Comparison of ENCODE assay signal across 10 mouse cellular contexts in the genomic region with DNA sequence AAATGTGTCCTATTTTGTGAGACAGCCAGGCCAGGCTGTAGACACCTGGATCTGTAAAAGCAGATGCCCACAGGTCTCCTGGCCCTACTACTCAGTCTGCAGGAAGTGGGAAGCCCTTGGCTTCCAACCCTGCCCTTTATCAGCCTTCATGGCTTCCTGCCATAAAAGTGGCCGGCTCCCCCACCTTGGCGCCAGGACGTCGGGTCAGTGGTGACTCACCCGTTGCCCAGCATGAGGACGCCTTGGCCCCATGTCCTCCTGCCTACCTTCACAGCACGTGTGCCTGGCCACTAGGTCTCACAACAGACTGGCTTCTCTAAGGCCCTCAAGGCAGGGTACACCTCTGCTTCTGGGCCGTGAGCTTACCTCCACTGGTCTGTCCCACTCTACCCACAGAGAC. TPM values are rescaled to one million over a fixed set of nuclear protein-coding genes. Genes with fewer than 3 reads are reported as not detected.
DNase-seq lines count a peak whose midpoint lies in the region; ATAC-seq lines count a peak whose summit lies in the region.
"Had no signal": no experiment of that assay in that cellular context is flagged by ENCODE, and none has a peak within 500 bp of the region (broad histone marks: within the 10 kb centered on the region; RNA-seq: fewer than 3 reads in every experiment).

No protein-coding gene starts in this region.

- 0 out of 2 replicates have a peak overlapping the region, but pooled peaks have one; percentile 15 for H3K4me2 ChIP-seq in heart, embryonic 14.5 days (ENCODE audit: low read length)
- no peak overlapping the region for H3K4me2 ChIP-seq in forebrain, embryonic 14.5 days (ENCODE audit: low read length)
- H3K4me2 ChIP-seq: liver, embryonic 13.5 days; stomach, embryonic 15.5 days had no signal

- WGBS in heart, embryonic 14.5 days, result 33% methylated on average over 8 of the region's 8 CpGs
- 69% methylated on average over 8 of the region's 8 CpGs for WGBS in limb, embryonic 10.5 days
- WGBS in forebrain, embryonic 14.5 days, result 74% methylated on average over 8 of the region's 8 CpGs

- H3K9me3 ChIP-seq in heart, embryonic 14.5 days (ENCODE audit: control insufficient read depth, low read length), result no peaks in the 10 kb centered on the region
- H3K9me3 ChIP-seq in limb, embryonic 10.5 days (replicated peaks), result no peaks in the 10 kb centered on the region
- H3K9me3 ChIP-seq in forebrain, embryonic 14.5 days (replicated peaks; ENCODE audit: control insufficient read depth, low read length), result no peaks in the 10 kb centered on the region
- H3K9me3 ChIP-seq: liver, embryonic 13.5 days; stomach, embryonic 15.5 days had no signal

- peak overlapping the region; percentile 46 to 54 for H3K27ac ChIP-seq in heart, embryonic 14.5 days (replicated peaks in 1 of 2; ENCODE audit: control insufficient read depth in 1 of 2, insufficient read depth in 1 of 2, low read depth in 2 of 2, low read length in 2 of 2)
- peak overlapping the region; percentile 53 for H3K27ac ChIP-seq in limb, embryonic 10.5 days
- H3K27ac ChIP-seq in forebrain, embryonic 14.5 days (ENCODE audit: low read depth, low read length), result no peak overlapping the region
- H3K27ac ChIP-seq: liver, embryonic 13.5 days; stomach, embryonic 15.5 days had no signal

- DNase-seq in cerebellum, adult 11-12 months, result peak; percentile 68
- peak; percentile 68 to 73 for DNase-seq in adrenal gland, adult 18-20 months (ENCODE audit: low spot score in 2 of 2)
- DNase-seq in limb, embryonic 10.5 days (ENCODE audit: low spot score), result no peak
- DNase-seq in layer of hippocampus, postnatal 14 days (ENCODE audit: low spot score in 2 of 2), result no peak
- DNase-seq in forebrain, embryonic 14.5 days (ENCODE audit: low spot score), result no peak
- DNase-seq in layer of hippocampus, adult 18-20 months (ENCODE audit: low spot score in 2 of 2), result no peak
- DNase-seq: liver, embryonic 13.5 days had no signal

- H3K9ac ChIP-seq in heart, embryonic 14.5 days (ENCODE audit: low read length), result no peak overlapping the region
- no peak overlapping the region for H3K9ac ChIP-seq in forebrain, embryonic 14.5 days (ENCODE audit: low read length)
- H3K9ac ChIP-seq: liver, embryonic 13.5 days; stomach, embryonic 15.5 days had no signal

- 0 out of 2 replicates have a peak, but pooled peaks cover 4% of the 10 kb centered on the region for H3K36me3 ChIP-seq in heart, embryonic 14.5 days (ENCODE audit: control insufficient read depth, insufficient read depth, low read length)
- H3K36me3 ChIP-seq in limb, embryonic 10.5 days, result peaks cover 9% of the 10 kb centered on the region; the same call in 1 of the 2 replicates
- no peaks in the 10 kb centered on the region for H3K36me3 ChIP-seq in forebrain, embryonic 14.5 days (ENCODE audit: control insufficient read depth, insufficient read depth, low read length)
- H3K36me3 ChIP-seq: liver, embryonic 13.5 days; stomach, embryonic 15.5 days had no signal

- H3K4me3 ChIP-seq in heart, embryonic 14.5 days (ENCODE audit: control insufficient read depth in 1 of 2, insufficient read depth in 1 of 2, low read depth in 1 of 2, low read length in 2 of 2), result no peak overlapping the region
- H3K4me3 ChIP-seq in limb, embryonic 10.5 days, result no peak overlapping the region
- no peak overlapping the region for H3K4me3 ChIP-seq in forebrain, embryonic 14.5 days (ENCODE audit: low read depth, low read length)
- H3K4me3 ChIP-seq: liver, embryonic 13.5 days; stomach, embryonic 15.5 days had no signal

- peaks cover 32 to 36% of the 10 kb centered on the region in 2 experiments for H3K4me1 ChIP-seq in heart, embryonic 14.5 days (ENCODE audit: control insufficient read depth in 2 of 2, insufficient read depth in 2 of 2, low read length in 2 of 2)
- peaks cover 60% of the 10 kb centered on the region for H3K4me1 ChIP-seq in limb, embryonic 10.5 days
- H3K4me1 ChIP-seq in forebrain, embryonic 14.5 days (ENCODE audit: control insufficient read depth, insufficient read depth, low read length), result peaks cover 12% of the 10 kb centered on the region

- H3K27me3 ChIP-seq in heart, embryonic 14.5 days (ENCODE audit: control insufficient read depth, insufficient read depth, low read length), result peaks cover 4% of the 10 kb centered on the region; the same call in 1 of the 2 replicates
- H3K27me3 ChIP-seq in limb, embryonic 10.5 days (ENCODE audit: low read depth, poor library complexity, severe bottlenecking), result no peaks in the 10 kb centered on the region
- no peaks in the 10 kb centered on the region for H3K27me3 ChIP-seq in forebrain, embryonic 14.5 days (replicated peaks; ENCODE audit: control insufficient read depth, insufficient read depth, low read length)
- H3K27me3 ChIP-seq: stomach, embryonic 15.5 days had no signal

- no peak for ATAC-seq in cerebellum, adult (ENCODE audit: insufficient number of reproducible peaks, low FRiP score, low TSS enrichment)
- peak; percentile 33 for ATAC-seq in heart, embryonic 14.5 days (ENCODE audit: insufficient number of reproducible peaks, insufficient read depth, low FRiP score, low read depth)
- ATAC-seq in forebrain, embryonic 14.5 days, result no peak

RNA-seq across cellular contexts. Expression of a gene that starts 10.5 kb away (rescaled TPM):
- 10 to 100 TPM; 30.5 to 31.9 TPM for total RNA-seq in adrenal gland, adult 18-20 months (2021)
- 44.2 and 53.9 TPM in 2 replicates for polyA plus RNA-seq in heart, embryonic 14.5 days (2014; fragmentation: Nextera tagmentation; extraction: Ambion mirVana)
- polyA plus RNA-seq in limb, embryonic 10.5 days (2016; fragmentation: Nextera tagmentation; extraction: Ambion mirVana), result 76.7 and 79.7 TPM in 2 replicates
- 10 to 100 TPM in 1 of 2 experiments, 1 to 10 TPM in 1; 7.5 to 11.1 TPM for total RNA-seq in layer of hippocampus, postnatal 14 days (2021)
- polyA plus RNA-seq in forebrain, embryonic 14.5 days (2014; fragmentation: Nextera tagmentation; extraction: Ambion mirVana), result 62.8 and 75.9 TPM in 2 replicates
- 10 to 100 TPM; 12.8 to 14.6 TPM for total RNA-seq in layer of hippocampus, adult 18-20 months (2021)

RNA-seq across cellular contexts. Expression of a gene that starts 22.9 kb away (rescaled TPM):
- 1 to 10 TPM; 4.7 to 9.0 TPM for total RNA-seq in adrenal gland, adult 18-20 months (2021)
- polyA plus RNA-seq in heart, embryonic 14.5 days (2014; fragmentation: Nextera tagmentation; extraction: Ambion mirVana), result 3.4 and 4.7 TPM in 2 replicates
- polyA plus RNA-seq in limb, embryonic 10.5 days (2016; fragmentation: Nextera tagmentation; extraction: Ambion mirVana), result 3.5 and 4.5 TPM in 2 replicates
- total RNA-seq in layer of hippocampus, postnatal 14 days (2021), result 10 to 100 TPM; 45.2 to 50.8 TPM
- polyA plus RNA-seq in forebrain, embryonic 14.5 days (2014; fragmentation: Nextera tagmentation; extraction: Ambion mirVana), result 5.3 and 7.5 TPM in 2 replicates
- 10 to 100 TPM; 42.6 to 44.2 TPM for total RNA-seq in layer of hippocampus, adult 18-20 months (2021)

RNA-seq across cellular contexts. Expression of a gene that starts 23.8 kb away (rescaled TPM):
- 10 to 100 TPM; 14.9 to 15.5 TPM for total RNA-seq in adrenal gland, adult 18-20 months (2021)
- polyA plus RNA-seq in heart, embryonic 14.5 days (2014; fragmentation: Nextera tagmentation; extraction: Ambion mirVana), result 19.4 and 25.9 TPM in 2 replicates
- 25.6 and 27.9 TPM in 2 replicates for polyA plus RNA-seq in limb, embryonic 10.5 days (2016; fragmentation: Nextera tagmentation; extraction: Ambion mirVana)
- 10 to 100 TPM; 47.1 to 47.2 TPM for total RNA-seq in layer of hippocampus, postnatal 14 days (2021)
- 35.0 and 37.5 TPM in 2 replicates for polyA plus RNA-seq in forebrain, embryonic 14.5 days (2014; fragmentation: Nextera tagmentation; extraction: Ambion mirVana)
- total RNA-seq in layer of hippocampus, adult 18-20 months (2021), result 10 to 100 TPM; 56.3 to 62.2 TPM

RNA-seq across cellular contexts. Expression of a gene that starts 48.1 kb away (rescaled TPM):
- 10 to 100 TPM; 39.1 to 50.4 TPM for total RNA-seq in adrenal gland, adult 18-20 months (2021)
- polyA plus RNA-seq in heart, embryonic 14.5 days (2014; fragmentation: Nextera tagmentation; extraction: Ambion mirVana), result 40.5 and 42.5 TPM in 2 replicates
- 53.5 and 65.9 TPM in 2 replicates for polyA plus RNA-seq in limb, embryonic 10.5 days (2016; fragmentation: Nextera tagmentation; extraction: Ambion mirVana)
- 10 to 100 TPM; 51.2 to 58.9 TPM for total RNA-seq in layer of hippocampus, postnatal 14 days (2021)
- 43.0 and 51.0 TPM in 2 replicates for polyA plus RNA-seq in forebrain, embryonic 14.5 days (2014; fragmentation: Nextera tagmentation; extraction: Ambion mirVana)
- 10 to 100 TPM; 48.3 to 55.2 TPM for total RNA-seq in layer of hippocampus, adult 18-20 months (2021)

Comparison
In these comparisons a context has a peak if more than half of its experiments do, and no peak if none do; other contexts are left out.
1. DNase-seq: peak in cerebellum, adult 11-12 months (single experiment) and adrenal gland, adult 18-20 months (2 of 2); none in limb, embryonic 10.5 days (single experiment), layer of hippocampus, postnatal 14 days (0 of 2), forebrain, embryonic 14.5 days (single experiment) and layer of hippocampus, adult 18-20 months (0 of 2).
2. RNA of a gene that starts 22.9 kb away (total RNA-seq): 45.2 to 50.8 TPM in layer of hippocampus, postnatal 14 days and 42.6 to 44.2 TPM in layer of hippocampus, adult 18-20 months; 4.7 to 9.0 TPM in adrenal gland, adult 18-20 months; every median in the first group is over 4 times any median in the second.